Mouse (Mus musculus): ENCODE data around the gene Ppm1b.

The Ppm1b gene

DNA sequence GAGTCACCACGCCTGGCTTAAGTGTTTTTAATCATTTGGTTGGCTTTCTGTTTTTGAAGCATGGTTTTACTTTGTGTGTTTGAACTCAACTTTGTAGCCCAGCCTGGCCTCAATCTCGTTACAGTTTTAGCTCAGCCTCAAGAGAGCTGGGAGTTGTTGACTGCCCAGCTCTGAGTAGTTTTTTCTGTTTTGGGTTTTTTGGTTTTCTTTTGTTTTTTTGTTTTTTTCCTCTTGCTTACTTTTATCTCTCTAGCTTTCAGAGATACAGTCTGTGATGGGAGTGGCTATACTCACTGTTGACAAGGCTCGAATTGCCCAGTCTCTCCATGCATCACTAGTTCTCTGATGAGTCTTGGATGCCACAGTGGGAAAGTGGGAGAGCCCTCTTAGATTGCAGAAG is 63.8 kb downstream of the Ppm1b start:
- in situ Hi-C loops (cut with MboI, MseI): no loop called here

DNA sequence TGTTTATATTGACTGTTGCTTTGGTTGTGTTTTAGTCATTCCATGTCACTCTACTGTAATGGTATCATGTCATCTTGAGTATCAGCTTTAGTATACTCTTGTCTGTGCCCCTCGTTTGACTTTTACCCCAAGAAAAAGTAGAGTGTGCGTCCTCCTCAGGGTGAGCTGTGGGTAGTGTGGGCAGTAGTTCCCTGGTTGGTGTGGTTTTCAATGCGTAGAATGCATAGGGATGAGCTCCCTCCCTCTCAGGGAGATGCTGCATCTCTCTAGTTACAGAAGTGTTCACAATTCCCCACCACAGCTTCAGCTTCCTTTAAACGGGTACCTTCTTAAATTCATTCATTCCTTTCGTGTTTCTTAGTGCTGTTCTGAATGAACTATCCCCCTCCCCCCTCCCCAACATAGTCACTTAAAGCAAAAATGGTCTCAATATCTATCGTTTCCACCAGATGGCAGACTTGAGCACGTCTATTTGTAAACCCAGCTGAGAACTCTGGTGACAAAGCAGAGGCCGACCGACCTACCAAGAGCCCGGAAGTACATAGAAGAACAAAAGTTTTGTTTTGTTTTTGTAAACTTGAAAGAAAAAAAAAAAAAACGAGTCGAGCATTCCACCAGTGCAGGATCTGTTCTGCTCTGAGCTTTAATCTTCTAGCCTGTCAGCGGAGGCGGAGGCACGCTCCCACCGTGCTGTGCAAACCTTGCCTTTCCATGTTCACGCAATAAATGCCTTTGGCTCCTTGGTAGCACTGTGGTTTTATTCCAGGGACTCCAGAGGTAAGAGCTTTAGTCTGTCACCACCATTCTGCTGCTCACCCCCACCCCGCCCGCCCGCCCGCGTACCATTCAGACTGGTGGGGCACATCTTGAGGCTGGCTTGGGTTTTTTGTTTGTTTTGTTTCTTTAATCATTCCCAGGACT is 67.0 kb downstream of the Ppm1b start:
- in situ Hi-C loops (cut with MboI, MseI): no loop called here

DNA sequence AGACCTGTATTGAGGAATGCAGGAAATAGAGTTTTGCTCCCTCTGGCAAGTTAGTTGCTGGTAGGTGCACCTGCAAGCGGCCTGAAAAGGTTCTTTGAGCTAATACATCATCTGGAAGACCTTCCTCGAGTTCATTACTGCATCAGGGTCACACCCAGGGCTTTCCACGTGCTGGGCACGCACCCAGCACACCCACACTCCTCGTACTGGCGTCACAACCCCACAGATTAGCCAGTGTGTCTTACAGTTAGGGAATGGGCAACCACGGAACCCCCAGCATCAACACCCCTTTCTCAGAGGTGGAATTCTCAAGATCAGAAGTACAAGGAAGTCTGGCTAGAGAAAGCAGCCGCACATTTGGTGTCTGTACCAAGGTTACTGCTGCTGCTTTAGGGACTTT is 67.7 kb downstream of the Ppm1b start:
- in situ Hi-C loops (cut with MboI, MseI): no loop called here

DNA sequence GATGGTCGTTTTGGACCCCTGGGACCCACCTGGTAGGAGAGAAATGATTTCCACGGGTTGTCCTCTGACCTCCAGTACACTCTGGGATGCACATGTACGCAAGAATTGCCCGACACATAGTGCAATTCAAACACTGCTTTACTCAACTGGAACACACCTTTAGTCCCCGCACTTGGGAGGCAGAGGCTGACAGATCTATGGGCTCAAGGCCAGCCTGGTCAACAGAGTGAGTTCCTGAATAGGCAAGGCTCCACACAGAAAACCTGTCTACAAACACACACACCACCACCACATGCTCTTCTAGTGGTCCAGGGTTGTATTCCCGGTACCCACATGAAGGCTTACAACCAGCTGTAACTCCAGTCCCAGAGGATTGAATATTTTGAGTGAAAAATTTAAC is 68.6 kb downstream of the Ppm1b start:
- in situ Hi-C loops (cut with MboI, MseI): loop anchor here (5.0 kb wide), 1 partner anchor 62 kb away; no protein-coding TSS in a partner anchor

DNA sequence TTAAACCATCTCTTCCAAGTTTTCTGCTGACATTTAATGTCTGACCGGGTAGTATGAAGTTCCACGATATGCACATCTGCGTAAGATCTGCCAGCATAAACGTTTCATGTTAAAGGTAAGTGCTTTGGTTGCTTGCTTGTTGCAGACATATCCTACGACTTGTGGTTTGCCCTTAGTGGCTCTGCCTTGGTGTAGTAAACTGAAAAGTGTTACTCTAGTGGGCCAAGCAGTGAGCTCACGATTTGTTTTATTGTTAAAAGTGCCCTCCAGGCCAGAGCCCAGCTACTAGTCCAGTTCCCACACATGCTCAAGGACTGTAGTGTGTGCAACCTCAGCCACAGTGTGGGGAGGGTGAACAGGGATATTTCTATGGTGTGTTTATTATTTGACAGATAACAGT is 69.9 kb downstream of the Ppm1b start:
- in situ Hi-C loops (cut with MboI, MseI): loop anchor here (5.0 kb wide), 1 partner anchor 61 kb away; no protein-coding TSS in a partner anchor

DNA sequence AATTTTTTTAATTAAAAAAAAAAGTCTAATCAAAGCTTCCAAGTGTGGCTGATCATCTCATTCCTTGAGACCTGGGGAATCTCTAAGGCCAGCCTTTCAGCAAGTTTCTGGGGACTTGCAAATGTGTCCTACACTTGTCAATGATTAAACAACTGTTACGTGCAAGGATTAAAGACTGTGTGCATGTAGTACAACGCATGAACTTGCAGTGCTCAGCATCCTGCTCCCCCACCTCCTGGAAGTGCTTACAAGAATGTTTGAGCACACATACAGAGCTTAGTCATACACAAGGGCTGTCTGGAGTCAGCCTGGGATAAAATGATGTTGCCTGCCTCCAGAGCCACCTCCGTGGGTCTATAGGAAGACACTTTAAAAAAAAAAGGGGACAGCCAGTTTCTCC is 70.7 kb downstream of the Ppm1b start:
- in situ Hi-C loops (cut with MboI, MseI): loop anchor here (5.0 kb wide), 1 partner anchor 60 kb away; no protein-coding TSS in a partner anchor

DNA sequence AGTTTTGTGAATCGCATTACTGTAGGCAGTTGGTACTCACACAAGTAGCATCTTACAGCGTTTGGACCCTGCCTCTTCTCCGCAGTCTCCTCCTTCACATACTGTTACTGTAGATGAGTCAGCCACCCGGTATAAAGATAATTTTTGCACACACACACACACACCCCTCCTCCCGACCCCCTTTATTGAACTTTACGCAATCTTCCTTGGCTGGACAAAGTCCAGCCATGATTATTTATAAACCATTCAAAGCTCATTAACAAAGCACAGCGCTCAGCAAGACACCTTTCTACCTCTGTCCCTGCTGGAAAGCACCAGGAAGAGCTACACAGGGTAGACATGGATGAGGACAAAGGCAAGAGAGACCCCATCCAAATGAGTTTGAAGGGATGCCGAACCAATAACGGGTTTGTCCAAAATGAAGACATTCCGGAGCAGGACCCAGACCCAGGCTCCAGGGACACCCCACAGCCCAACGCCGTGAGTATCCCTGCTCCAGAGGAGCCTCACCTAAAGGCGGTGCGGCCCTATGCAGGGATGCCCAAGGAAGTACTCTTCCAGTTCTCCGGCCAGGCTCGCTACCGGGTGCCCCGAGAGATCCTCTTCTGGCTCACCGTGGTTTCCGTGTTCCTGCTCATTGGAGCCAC is 71.7 kb downstream of the Ppm1b start, which contains the start of gene Slc3a1:
Slc3a1 (plus strand) TSS at position 284 of the 647 bp plus-strand sequence.
- in situ Hi-C loops (cut with MboI, MseI): loop anchor here (5.0 kb wide), 1 partner anchor 59 kb away; no protein-coding TSS in a partner anchor

DNA sequence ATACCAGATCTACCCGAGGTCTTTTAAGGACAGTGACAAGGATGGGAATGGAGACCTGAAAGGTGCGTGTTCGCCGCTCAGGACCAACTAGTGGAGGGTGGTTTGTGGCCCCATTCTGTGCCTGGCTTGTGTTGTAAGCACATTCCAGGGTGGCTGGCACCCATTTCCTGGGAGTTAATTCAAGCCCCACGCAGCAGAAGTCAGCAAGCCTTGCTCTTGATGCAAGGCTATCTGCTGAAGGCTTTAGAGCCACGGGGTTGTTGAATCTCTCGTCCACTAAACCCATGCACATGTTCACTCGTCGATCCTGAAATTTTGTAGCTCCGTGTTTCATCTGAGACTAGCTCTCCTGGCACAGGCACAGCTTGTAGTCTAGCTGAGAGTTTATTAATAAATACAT is 72.3 kb downstream of the Ppm1b start:
- in situ Hi-C loops (cut with MboI, MseI): loop anchor here (5.0 kb wide), 1 partner anchor 59 kb away; no protein-coding TSS in a partner anchor

DNA sequence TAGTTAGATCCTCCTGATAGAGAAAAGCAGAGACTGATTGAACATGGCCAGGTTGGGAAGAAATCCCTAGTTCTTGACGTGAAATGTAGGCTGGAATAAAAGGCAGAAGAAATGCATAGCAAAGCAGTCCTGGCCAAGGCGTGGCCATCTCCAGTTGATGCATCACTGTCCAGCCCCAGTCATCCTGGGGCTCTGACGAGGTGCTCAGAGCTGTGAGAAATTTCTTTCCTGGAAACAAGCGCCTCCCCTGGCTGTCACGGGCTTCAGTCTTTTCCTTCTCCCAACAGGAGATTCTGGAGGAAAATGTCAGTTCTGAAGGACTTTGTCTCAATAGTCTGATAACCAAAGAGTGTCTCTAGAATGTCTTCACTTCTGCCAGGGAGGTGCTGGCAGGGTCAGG is 74.1 kb downstream of the Ppm1b start:
- in situ Hi-C loops (cut with MboI, MseI): no loop called here

DNA sequence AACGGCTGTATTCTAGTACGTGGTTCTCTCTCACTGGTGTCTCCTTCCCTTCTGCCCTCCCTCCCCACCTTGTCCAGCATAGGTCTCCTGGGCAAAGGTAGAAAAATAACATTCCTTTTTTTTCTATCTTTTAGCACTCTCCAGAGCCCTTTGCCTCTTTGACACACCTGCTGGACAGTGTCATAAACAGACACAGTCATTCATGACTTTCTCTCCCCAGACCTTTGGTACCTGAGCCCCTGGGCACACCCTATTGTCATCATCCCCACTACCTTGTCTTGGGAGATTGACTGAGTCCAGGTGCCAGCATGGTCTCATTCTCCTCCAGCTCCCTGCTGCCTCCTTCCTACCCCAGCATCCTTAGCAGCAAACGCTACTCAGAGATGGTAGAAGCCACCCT is 76.5 kb downstream of the Ppm1b start:
- in situ Hi-C loops (cut with MboI, MseI): no loop called here

DNA sequence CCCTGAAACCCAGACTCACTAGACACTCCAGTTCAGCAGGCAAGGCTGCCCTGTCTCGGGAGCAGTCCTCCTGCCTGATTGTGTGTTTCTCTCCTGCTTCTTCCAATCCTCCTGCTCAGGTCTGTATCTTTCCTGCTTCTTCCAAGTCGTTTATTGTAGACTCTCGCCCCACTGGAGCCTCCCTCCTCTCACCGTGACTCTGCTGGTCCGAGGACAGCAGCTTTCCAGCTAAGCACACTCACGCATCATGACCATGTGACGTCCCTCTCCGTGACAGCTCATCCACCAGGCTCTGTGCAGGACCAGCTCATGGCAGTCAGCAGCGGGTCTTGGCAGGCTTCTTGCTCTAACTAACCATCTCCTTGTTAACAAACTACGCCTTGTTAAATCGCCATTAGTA is 77.5 kb downstream of the Ppm1b start:
- in situ Hi-C loops (cut with MboI, MseI): no loop called here

DNA sequence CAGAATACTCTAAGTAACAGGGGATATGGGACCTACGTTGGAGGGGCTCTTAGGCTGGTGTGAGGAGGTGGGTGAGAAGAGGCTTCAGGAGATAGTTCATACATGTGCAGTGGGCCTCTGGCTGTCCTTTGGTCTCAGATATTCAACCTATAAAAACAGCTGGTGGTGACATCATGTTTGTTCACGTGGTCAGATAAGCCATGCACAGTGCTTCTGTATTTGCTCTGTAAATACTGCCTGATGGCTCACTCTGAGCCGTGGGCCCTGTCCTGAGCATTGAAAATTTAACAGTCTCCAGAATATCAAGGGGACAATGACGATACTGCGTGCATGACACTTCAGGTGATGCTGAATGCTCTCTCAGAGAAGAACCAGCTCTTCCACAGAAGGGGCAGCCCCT is 81.3 kb downstream of the Ppm1b start:
- in situ Hi-C loops (cut with MboI, MseI): no loop called here

DNA sequence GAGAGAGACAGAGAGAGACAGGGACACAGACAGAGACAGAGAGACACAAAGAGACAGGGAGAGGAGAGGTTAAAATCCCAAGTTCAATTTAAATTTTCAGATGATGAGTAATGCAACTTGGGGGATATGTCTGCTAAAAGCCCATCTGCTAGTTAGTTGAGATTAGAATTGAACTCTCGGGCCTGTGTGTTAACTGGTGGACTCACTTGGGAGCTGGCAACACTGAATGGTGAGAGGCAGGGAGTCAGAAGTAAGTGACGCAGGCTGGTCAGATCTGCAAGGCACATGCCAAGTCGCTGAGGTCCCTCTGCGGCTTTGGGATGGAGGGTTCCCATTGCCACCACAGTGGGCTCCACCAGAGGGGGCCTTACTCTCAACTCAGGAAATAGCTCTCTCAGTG is 81.8 kb downstream of the Ppm1b start:
- in situ Hi-C loops (cut with MboI, MseI): no loop called here

DNA sequence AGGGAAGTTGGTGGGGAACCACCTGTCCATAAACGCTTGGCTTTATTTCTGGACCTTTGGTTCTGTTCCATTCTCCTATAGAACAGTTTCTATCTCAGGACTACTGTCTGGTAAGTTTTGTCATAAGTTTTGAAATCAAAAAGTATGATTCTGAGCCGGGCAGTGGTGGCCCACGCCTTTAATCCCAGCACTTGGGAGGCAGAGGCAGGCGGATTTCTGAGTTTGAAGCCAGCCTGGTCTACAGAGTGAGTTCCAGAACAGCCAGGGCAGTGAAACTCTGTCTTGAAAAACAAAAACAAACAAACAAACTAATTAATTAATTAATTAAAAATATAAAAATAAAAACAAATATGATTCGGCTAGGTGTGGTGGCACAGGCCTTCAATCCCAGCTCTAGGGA is 82.2 kb downstream of the Ppm1b start:
- in situ Hi-C loops (cut with MboI, MseI): no loop called here

DNA sequence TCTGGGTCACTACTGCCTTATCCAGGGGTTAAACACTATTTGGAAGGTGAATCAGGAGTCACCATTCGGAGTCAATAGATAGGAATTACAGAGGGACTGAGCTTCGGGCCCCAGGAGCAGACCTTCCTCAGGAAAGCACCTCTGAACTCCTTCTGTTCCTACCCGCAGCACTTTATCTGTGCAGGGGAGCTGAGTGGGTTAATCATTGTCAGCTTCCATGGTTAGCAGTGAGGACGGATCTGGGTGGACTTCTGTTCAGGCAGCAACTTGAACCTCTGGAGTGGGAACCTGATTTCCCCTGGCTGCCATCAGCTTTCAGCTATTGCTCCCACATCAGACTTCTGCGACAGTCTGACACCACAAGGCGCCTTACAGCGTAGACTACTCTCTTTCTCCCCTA is 84.4 kb downstream of the Ppm1b start:
- in situ Hi-C loops (cut with MboI, MseI): no loop called here

DNA sequence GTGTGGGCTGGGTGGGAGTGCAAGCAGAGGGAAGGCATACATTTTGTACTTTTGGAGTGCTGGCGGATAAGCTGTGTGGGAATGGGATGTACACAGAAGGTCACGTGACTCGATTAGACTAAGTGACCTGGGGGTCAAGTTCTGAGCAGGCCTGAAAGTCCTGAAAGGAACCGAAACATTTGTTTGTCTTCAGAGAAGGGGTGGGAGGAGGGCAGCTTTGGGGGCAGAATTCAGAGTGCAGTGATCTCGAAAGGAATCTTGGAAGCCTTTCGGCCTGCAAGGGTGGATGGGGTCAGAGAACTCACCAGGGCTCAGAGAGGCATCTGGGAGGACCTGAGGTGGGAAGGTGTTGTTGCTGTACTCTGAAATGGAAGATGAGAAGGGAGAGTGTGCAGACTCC is 85.9 kb downstream of the Ppm1b start:
- in situ Hi-C loops (cut with MboI, MseI): no loop called here

DNA sequence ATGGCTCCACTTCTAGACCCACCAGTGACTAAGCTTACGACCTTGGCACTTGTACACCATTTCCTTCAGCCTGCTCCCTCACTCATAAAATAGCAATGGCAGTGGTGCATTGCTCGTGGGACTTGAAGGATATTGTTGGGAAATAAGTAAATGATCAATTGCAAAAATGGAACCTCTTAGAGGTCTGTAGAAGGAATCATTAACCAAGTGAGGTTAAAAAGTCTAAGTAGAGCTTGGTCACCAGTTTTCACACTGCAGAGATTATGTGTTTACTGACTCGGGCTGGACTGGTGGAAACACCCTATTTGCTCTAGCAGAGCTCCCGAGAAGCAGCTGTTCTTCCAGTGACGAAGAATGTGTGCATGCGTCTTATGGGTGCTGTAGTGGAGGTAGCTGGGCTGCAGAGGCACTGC is 86.9 kb downstream of the Ppm1b start:
- in situ Hi-C loops (cut with MboI, MseI): no loop called here

DNA sequence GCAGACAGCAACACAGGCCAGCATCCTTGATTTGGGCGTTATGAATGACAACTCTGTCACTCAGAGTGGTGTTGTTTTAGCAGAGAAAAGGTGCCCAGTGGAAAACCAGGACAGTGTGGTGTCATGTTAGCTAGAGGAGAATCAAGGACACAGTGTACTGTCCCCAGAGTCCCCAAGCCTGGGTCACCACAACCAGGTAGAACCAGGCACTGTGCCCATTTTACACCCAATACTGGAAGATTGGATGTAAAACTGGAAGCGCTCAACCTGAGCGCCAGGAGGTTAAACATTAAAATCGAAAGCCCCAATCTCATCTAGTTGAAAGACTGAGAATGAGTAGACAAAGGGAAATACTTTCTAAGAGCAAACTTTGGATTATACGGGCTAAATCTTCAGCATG is 87.9 kb downstream of the Ppm1b start:
- in situ Hi-C loops (cut with MboI, MseI): no loop called here

DNA sequence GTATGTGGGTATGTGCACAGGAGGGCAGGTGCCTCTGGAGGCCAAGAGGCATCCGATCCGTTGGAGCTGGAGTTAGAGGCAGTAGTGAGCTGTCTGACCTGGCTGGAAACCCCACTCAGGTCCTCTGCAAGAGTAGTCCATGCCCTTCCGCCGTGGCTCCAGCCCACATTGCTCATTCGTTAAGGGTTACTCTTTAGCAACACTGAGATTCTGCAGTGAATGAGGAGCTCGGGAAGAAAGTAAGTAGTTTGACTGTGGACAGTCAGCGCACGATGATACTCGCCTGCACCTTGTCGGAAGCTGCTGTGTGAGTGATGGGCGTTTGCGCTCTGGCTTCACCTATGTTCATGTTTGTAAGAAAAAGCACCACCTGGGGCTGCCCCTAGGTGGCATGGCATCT is 88.6 kb downstream of the Ppm1b start:
- in situ Hi-C loops (cut with MboI, MseI): no loop called here

DNA sequence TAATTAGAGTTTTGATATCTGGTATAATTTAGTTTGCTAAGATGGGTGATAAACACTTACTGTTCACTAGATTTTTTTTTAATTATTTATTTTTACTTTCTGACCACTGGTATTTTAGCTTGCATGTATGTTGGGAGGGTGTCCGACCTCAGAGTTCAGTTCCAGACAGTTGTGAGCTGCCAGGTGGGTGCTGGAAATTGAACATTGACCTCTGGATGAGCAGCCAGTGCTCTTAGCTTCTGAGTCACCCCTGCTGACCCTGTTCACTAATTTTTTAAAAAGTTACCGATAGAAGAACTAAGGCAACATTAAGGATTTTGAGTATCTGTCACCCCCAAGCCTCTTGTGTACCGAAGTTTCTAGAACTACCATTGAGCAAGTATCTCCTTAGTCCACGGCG is 91.8 kb downstream of the Ppm1b start:
- in situ Hi-C loops (cut with MboI, MseI): no loop called here

DNA sequence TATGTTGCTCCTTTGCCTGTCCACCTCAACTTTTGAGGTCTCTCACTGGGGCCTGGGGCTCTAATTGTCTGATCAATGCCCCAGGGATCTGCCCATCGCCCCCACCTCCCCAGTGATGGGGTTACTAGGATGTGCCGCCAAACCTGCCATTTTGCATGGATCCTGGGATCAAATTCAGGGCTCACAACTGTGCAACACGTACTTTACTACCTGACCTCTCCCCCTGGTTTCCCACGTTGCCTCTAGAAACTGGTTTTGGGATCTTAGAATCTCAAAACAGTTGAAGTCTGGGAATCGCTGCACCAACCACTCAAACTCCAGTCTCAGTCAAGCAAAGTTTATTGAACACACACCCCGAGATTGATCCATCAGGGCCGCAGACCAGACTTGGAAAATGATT is 101.7 kb downstream of the Ppm1b start:
- in situ Hi-C loops (cut with MboI, MseI): no loop called here

DNA sequence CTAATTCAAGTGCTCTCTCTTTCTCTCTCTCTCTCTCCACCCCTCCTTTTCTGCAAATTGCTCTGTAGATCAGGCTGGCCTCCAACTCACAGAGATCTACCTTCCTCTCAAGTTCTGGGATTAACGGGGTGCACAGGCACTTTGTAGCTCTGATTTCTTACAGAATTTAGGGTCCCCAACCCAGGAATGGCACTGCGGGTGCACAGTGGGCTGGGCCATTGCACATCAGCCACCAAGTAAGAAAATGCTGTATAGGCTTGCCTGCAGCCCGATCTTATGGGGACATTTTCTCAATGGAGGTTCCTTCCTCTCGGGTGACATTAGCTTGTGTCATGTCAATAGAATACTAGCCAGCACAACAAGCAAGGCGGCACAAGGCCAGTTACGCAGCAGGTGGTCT is 102.6 kb downstream of the Ppm1b start:
- in situ Hi-C loops (cut with MboI, MseI): no loop called here

DNA sequence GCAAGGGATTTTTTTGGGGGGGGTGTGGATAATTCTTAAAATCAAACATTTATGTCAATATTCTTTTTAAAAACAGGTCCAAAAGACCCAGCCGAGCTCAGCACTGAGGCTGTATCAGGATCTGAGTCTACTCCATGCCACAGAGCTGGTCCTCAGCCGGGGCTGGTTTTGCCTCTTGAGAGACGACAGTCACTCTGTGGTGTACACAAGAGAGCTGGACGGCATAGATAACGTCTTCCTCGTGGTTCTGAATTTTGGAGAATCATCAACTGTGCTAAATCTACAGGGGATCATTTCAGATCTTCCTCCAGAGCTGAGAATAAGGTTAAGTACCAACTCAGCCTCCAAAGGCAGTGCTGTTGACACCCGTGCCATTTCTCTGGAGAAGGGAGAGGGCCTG is 107.0 kb downstream of the Ppm1b start:
- in situ Hi-C loops (cut with MboI, MseI): no loop called here

Data from T-helper 1 cell (primary cell).